Mouse (Mus musculus) left cerebral cortex, postnatal 4 days (tissue): ENCODE results near the gene Ywhaq. TPM values are rescaled to one million over a fixed set of nuclear protein-coding genes. Genes with fewer than 3 reads are reported as not detected.

Experiments
- DNase-seq: peaks from one replicate; pipeline ENCODE4 v3.0.0-alpha.2; 2022
- intact Hi-C: fragments of 180-260 bp; cut with DNase I; formaldehyde crosslinking; loops from one replicate; pipeline ENCODE4 v1.15.1; 2025
- total RNA-seq, 2 experiments: library from RNA; stranded (reverse); gene quantifications; 2 replicates each; pipeline ENCODE4 v1.2.3; 2021

The Ywhaq gene
- total RNA-seq, 2 experiments from 2014 or later: 657 to 673 TPM

DNA sequence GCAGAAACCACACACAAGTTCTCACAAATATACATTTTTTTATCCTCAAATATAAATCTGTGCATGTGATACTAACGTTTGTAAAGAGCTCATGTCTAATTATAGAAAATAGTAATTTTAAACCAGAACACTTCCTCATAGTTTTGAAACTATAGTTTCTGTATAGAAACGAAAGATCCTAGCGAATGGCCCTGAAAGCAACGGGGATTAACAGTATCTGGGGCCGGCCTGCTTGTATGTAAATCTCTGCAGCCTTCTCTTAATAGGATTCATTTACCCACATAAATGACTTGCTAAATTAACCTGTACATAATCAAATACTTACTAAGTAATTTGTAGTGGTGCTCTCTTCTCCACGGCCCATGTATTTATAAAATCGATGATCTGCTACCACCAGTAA lies 70.5 kb downstream of the Ywhaq start:
- DNase-seq: no peak
- intact Hi-C loops: no loop called here

GRCm38 (mm10) chr12:21340674-21341073 lies 76.8 kb downstream of the Ywhaq start:
- DNase-seq: no peak

More at GRCm38 (mm10) chr12:21340674-21341073, 76.8 kb downstream of the Ywhaq start:
- intact Hi-C loops: no loop called here

Other genes with a start within 250 kb of the Ywhaq start
- gene Cpsf3, start 132.2 kb downstream of the Ywhaq start, total RNA-seq: 10 to 100 TPM; 54.6 to 58.0 TPM
- gene Itgb1bp1, start 131.4 kb downstream of the Ywhaq start, total RNA-seq: 10 to 100 TPM; 33.4 to 35.3 TPM
- gene Iah1, start 101.2 kb downstream of the Ywhaq start, total RNA-seq: 10 to 100 TPM; 18.7 to 22.2 TPM
- 10 to 100 TPM; 18.7 to 24.8 TPM for gene Adam17, start 44.0 kb downstream of the Ywhaq start, total RNA-seq